Mouse (Mus musculus): ENCODE measurements around the gene Ssh1. TPM values are rescaled to one million over a fixed set of nuclear protein-coding genes. Genes with fewer than 3 reads are reported as not detected.

Gene Ssh1
- polyA plus RNA-seq, 1 experiment from 2014 or later: 28.1 TPM

DNA sequence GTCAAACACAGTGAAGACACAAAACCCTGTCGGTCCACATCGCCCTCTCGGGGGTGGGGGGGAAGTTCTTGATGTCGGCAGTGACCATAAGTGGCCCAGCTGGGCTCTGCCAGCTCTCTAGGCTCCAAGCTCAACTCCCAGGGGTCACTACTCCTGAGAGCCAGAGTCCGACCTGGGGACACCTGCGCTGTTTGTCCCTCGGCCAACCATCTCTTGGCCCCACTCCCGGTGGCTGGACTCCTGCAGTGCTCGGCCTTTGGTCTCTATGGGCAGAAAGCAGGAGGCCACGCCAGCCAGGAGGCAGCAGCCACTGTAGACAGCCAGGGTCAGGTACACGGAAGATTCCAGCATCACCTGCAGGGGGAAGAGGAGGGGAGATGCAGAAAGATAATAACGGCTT is 34.4 kb upstream of the Ssh1 start:
- WGBS: 87% methylated on average over 12 of the region's 12 CpGs

DNA sequence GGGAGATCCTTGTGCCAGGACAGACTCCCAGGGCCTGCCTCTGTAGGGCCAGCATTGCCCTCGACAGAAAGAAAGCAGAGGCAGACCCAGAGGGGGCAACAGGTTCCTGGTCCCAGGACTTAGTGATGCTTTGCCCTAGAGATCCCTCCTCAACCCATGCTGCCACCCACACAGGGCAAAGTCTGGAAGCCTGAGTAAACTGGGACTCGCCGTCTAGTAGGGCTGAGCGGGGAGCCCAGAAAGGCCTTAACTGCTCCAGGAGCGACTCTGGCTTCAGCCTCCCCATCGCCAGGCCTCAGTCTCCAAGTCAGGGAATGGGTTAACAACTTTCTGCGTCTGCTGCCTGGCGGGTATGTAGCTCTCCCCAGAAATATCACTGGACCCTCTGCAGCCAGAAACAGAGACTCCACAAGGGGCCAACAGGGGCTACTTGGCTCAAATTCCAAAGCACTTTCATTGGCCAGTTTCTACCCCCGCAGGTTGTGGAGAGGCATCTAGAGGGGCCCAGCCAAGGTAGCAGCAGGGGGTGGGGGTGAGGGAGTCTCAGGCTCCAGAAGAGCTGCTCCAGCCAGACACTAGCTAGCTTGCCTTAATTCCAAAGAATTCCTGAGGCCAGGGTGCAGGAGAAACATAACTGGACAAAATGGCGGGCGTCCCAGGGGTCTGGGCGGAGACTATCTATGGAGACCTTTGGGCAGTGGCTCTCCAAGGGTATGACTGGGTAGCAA is 33.7 kb upstream of the Ssh1 start:
- H3K27ac ChIP-seq (replicated peaks; ENCODE audit: low read depth, low read length): no peak overlapping the region
- DNase-seq (ENCODE audit: low spot score): no peak
- ATAC-seq (ENCODE audit: insufficient number of reproducible peaks, low FRiP score, low TSS enrichment, low read depth): no peak
- no peak overlapping the region for H3K9ac ChIP-seq (ENCODE audit: low read length)
- no peak overlapping the region for H3K4me3 ChIP-seq (ENCODE audit: low read depth, low read length)
- no peaks in the 10 kb centered on the region for H3K4me1 ChIP-seq (ENCODE audit: control insufficient read depth, insufficient read depth, low read length)
- H3K4me2 ChIP-seq (ENCODE audit: low read depth, severe bottlenecking): no peak overlapping the region
- H3K27me3 ChIP-seq (ENCODE audit: control insufficient read depth, insufficient read depth, low read length): no peaks in the 10 kb centered on the region
- no peaks in the 10 kb centered on the region; the same call in 1 of the 2 replicates for H3K9me3 ChIP-seq (ENCODE audit: control insufficient read depth, low read length)
- 84% methylated on average over 12 of the region's 12 CpGs for WGBS
- H3K36me3 ChIP-seq (ENCODE audit: control insufficient read depth, insufficient read depth, low read length): no peaks in the 10 kb centered on the region

More for the DNA sequence above, 34.4 kb upstream of the Ssh1 start:
- no peaks in the 10 kb centered on the region for H3K27me3 ChIP-seq (ENCODE audit: control insufficient read depth, insufficient read depth, low read length)
- H3K9ac ChIP-seq (ENCODE audit: low read length): no peak overlapping the region
- no peaks in the 10 kb centered on the region for H3K4me1 ChIP-seq (ENCODE audit: control insufficient read depth, insufficient read depth, low read length)
- H3K27ac ChIP-seq (replicated peaks; ENCODE audit: low read depth, low read length): no peak overlapping the region
- DNase-seq (ENCODE audit: low spot score): no peak
- no peaks in the 10 kb centered on the region; the same call in 1 of the 2 replicates for H3K9me3 ChIP-seq (ENCODE audit: control insufficient read depth, low read length)
- ATAC-seq (ENCODE audit: insufficient number of reproducible peaks, low FRiP score, low TSS enrichment, low read depth): no peak
- no peak overlapping the region for H3K4me2 ChIP-seq (ENCODE audit: low read depth, severe bottlenecking)
- H3K4me3 ChIP-seq (ENCODE audit: low read depth, low read length): no peak overlapping the region
- H3K36me3 ChIP-seq (ENCODE audit: control insufficient read depth, insufficient read depth, low read length): no peaks in the 10 kb centered on the region

DNA sequence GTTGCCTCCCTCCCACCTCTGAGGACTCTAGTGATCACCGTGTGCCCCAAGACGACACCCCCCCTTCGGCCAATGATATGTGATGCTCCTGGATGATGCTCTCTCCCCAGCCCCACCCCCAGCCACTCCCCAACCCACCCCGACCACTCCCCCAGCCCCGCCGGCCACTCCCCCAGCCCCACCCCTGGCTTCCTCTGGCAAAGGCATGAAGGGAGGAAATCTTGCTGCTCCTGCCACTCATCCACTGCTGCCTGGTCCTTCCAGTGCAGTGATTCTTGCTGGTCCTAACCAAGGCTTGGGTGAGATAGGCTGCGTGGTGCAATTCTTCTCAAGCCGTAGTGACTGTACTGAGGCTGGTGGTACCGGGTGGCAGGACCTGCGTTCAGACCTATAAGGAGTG is 31.2 kb upstream of the Ssh1 start:
- H3K27me3 ChIP-seq (ENCODE audit: control insufficient read depth, insufficient read depth, low read length): no peaks in the 10 kb centered on the region
- ATAC-seq (ENCODE audit: insufficient number of reproducible peaks, low FRiP score, low TSS enrichment, low read depth) (no peak), DNase-seq (ENCODE audit: low spot score) (no peak)
- H3K9ac ChIP-seq (ENCODE audit: low read length): no peak overlapping the region
- no peak overlapping the region for H3K27ac ChIP-seq (replicated peaks; ENCODE audit: low read depth, low read length)
- H3K4me1 ChIP-seq (ENCODE audit: control insufficient read depth, insufficient read depth, low read length): no peaks in the 10 kb centered on the region
- no peak overlapping the region for H3K4me3 ChIP-seq (ENCODE audit: low read depth, low read length)
- no peaks in the 10 kb centered on the region for H3K36me3 ChIP-seq (ENCODE audit: control insufficient read depth, insufficient read depth, low read length)
- 8% methylated on average over 10 of the region's 10 CpGs for WGBS
- H3K9me3 ChIP-seq (ENCODE audit: control insufficient read depth, low read length): no peaks in the 10 kb centered on the region
- H3K4me2 ChIP-seq (ENCODE audit: low read depth, severe bottlenecking): no peak overlapping the region

DNA sequence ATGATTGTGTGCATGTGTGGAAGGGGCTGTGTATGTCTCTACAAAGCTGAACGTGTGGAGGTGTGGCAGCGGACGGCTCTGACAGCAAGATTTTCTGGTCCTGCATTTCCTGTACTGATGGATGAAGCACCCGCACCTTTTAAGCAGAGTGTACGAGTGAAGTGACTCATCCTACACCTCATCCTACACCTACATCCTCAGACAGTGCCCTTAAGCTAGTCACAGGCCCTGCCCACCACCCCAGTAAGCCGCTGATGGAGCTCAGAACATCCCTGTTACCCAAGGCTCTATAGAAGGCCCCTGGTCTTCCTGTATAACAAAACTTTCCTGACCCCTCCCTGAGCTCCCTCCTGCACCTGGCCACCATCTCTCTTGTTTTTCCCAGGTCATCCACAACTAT is 30.7 kb upstream of the Ssh1 start:
- WGBS: 59% methylated on average over 6 of the region's 6 CpGs
- DNase-seq (ENCODE audit: low spot score) (no peak), ATAC-seq (ENCODE audit: insufficient number of reproducible peaks, low FRiP score, low TSS enrichment, low read depth) (no peak)
- H3K27me3 ChIP-seq (ENCODE audit: control insufficient read depth, insufficient read depth, low read length): no peaks in the 10 kb centered on the region
- no peak overlapping the region for H3K9ac ChIP-seq (ENCODE audit: low read length)
- H3K4me2 ChIP-seq (ENCODE audit: low read depth, severe bottlenecking): no peak overlapping the region
- H3K9me3 ChIP-seq (ENCODE audit: control insufficient read depth, low read length): no peaks in the 10 kb centered on the region
- no peak overlapping the region for H3K27ac ChIP-seq (replicated peaks; ENCODE audit: low read depth, low read length)
- no peaks in the 10 kb centered on the region for H3K4me1 ChIP-seq (ENCODE audit: control insufficient read depth, insufficient read depth, low read length)
- no peaks in the 10 kb centered on the region for H3K36me3 ChIP-seq (ENCODE audit: control insufficient read depth, insufficient read depth, low read length)
- H3K4me3 ChIP-seq (ENCODE audit: low read depth, low read length): no peak overlapping the region

DNA sequence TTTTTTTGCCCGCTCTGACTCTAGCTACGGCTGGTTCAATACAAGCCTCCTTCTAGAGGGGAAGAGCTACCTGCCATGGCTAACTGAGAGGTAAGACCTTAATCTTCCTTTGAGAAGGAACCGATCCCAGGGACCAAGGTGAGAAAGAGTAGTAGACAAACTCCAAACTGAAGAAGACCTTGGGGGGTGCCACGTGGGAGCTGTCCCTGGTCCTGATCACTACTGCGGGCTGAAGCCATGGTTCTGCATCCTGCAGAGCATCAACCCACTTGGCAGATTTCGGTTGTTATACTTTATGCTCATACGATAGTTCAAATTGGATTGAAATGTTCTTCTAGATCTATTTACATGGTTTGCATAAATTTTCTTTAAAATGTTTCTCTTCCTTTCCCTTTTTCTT is 21.4 kb upstream of the Ssh1 start:
- no peak overlapping the region for H3K4me3 ChIP-seq (ENCODE audit: low read depth, low read length)
- no peak for ATAC-seq (ENCODE audit: insufficient number of reproducible peaks, low FRiP score, low TSS enrichment, low read depth)
- H3K9me3 ChIP-seq (ENCODE audit: control insufficient read depth, low read length): no peaks in the 10 kb centered on the region
- H3K36me3 ChIP-seq (ENCODE audit: control insufficient read depth, insufficient read depth, low read length): no peaks in the 10 kb centered on the region
- H3K4me2 ChIP-seq (ENCODE audit: low read depth, severe bottlenecking): no peak overlapping the region
- H3K4me1 ChIP-seq (ENCODE audit: control insufficient read depth, insufficient read depth, low read length): no peaks in the 10 kb centered on the region
- DNase-seq (ENCODE audit: low spot score): peak; percentile 71
- no peak overlapping the region for H3K9ac ChIP-seq (ENCODE audit: low read length)
- 64% methylated on average over 7 of the region's 7 CpGs for WGBS
- H3K27ac ChIP-seq (replicated peaks; ENCODE audit: low read depth, low read length): no peak overlapping the region
- no peaks in the 10 kb centered on the region for H3K27me3 ChIP-seq (ENCODE audit: control insufficient read depth, insufficient read depth, low read length)

DNA sequence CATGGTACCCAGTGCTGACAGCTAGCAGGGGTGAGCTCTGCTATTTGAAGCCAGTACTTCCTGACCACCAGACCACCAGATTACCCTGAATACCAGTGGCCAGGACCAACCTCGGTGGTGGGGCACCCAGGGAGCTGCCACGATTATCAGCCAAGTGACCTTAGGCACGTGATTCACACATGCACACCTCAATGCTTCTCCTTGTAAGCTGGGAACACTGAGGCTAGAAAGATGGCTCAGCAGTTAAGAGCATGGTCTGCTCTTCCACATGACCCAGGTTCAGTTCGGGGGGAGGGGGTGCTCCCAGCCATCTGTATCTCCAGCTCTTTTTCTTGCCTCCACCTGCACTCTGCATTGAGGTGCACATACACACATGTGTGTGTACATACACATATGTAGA is 15.4 kb upstream of the Ssh1 start:
- no peak overlapping the region for H3K4me3 ChIP-seq (ENCODE audit: low read depth, low read length)
- H3K9ac ChIP-seq (ENCODE audit: low read length): no peak overlapping the region
- no peak overlapping the region for H3K4me2 ChIP-seq (ENCODE audit: low read depth, severe bottlenecking)
- 72% methylated on average over 4 of the region's 4 CpGs for WGBS
- H3K27ac ChIP-seq (replicated peaks; ENCODE audit: low read depth, low read length): no peak overlapping the region
- ATAC-seq (ENCODE audit: insufficient number of reproducible peaks, low FRiP score, low TSS enrichment, low read depth) (no peak), DNase-seq (ENCODE audit: low spot score) (no peak)
- no peaks in the 10 kb centered on the region for H3K27me3 ChIP-seq (ENCODE audit: control insufficient read depth, insufficient read depth, low read length)
- H3K36me3 ChIP-seq (ENCODE audit: control insufficient read depth, insufficient read depth, low read length): no peaks in the 10 kb centered on the region
- no peaks in the 10 kb centered on the region for H3K4me1 ChIP-seq (ENCODE audit: control insufficient read depth, insufficient read depth, low read length)
- no peaks in the 10 kb centered on the region for H3K9me3 ChIP-seq (ENCODE audit: control insufficient read depth, low read length)

DNA sequence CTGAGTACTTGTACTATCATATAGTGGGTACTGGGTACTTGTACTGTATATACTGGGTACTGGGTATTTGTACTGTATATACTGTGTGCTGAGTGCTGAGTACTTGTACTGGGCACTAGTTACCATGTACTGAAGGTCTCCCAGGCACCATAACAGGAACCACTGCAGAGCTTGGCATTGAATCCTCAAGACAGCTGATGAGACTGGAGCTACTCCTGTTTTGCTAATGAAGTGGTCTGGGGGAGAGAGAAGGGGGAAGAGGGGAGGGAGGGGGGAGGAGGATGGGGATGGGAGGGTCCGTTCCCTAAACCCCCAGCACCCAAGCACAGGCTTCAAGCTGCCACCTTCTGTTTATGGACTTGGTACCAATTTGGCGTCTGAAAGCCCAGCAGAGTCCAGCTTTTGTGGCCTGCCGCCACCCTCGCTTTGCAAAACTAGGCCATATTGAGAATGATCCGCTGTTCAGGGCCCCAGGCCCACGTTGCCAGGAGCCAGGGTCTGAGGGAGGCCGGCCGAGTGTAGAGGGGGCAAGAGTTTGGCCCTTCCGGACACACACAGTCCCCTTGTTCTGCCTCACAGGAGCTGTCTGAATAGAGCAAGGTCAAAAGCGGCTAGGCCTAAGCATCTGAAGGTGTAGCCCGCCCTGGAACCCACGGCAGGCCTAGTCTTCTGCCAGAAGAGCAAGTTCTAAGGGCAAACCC is 14.2 kb upstream of the Ssh1 start:
- no peak overlapping the region for H3K4me3 ChIP-seq (ENCODE audit: low read depth, low read length)
- no peaks in the 10 kb centered on the region for H3K9me3 ChIP-seq (ENCODE audit: control insufficient read depth, low read length)
- H3K9ac ChIP-seq (ENCODE audit: low read length): no peak overlapping the region
- H3K36me3 ChIP-seq (ENCODE audit: control insufficient read depth, insufficient read depth, low read length): no peaks in the 10 kb centered on the region
- WGBS: 88% methylated on average over 12 of the region's 12 CpGs
- H3K4me1 ChIP-seq (ENCODE audit: control insufficient read depth, insufficient read depth, low read length): no peaks in the 10 kb centered on the region
- H3K27me3 ChIP-seq (ENCODE audit: control insufficient read depth, insufficient read depth, low read length): no peaks in the 10 kb centered on the region
- ATAC-seq (ENCODE audit: insufficient number of reproducible peaks, low FRiP score, low TSS enrichment, low read depth) (0 out of 2 replicates have a peak, but pooled peaks have one; percentile 21), DNase-seq (ENCODE audit: low spot score) (no peak)
- no peak overlapping the region for H3K27ac ChIP-seq (replicated peaks; ENCODE audit: low read depth, low read length)
- H3K4me2 ChIP-seq (ENCODE audit: low read depth, severe bottlenecking): no peak overlapping the region

DNA sequence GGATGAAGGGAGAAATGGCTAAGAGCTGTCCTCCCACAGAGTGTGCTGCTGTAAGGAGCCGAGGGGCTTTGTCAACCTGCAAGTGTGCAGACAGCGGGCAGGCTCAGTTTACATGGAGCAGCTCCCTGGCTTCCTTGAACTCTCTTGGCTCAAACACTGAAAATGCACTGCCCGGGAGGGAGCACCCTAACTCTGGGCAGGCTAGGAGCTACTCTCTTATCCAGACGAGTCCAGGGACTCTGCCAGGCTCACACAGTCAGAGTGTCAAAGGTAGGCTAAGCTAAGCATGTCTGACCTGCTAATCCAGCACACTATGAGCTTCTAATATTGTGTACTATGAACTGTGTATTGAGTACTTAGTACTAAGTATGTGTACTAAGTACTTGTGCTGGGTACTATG is 13.3 kb upstream of the Ssh1 start:
- Histone ChIP-seq H3K27ac (replicated peaks; ENCODE audit: low read depth, low read length) (no peak overlapping the region), H3K4me3 (ENCODE audit: low read depth, low read length) (no peak overlapping the region), H3K9me3 (ENCODE audit: control insufficient read depth, low read length) (no peaks in the 10 kb centered on the region), H3K4me1 (ENCODE audit: control insufficient read depth, insufficient read depth, low read length) (no peaks in the 10 kb centered on the region), H3K36me3 (ENCODE audit: control insufficient read depth, insufficient read depth, low read length) (no peaks in the 10 kb centered on the region), H3K9ac (ENCODE audit: low read length) (no peak overlapping the region), H3K4me2 (ENCODE audit: low read depth, severe bottlenecking) (no peak overlapping the region), H3K27me3 (ENCODE audit: control insufficient read depth, insufficient read depth, low read length) (no peaks in the 10 kb centered on the region)
- 80% methylated on average over 4 of the region's 4 CpGs for whole genome bisulfite sequencing
- ATAC-seq (ENCODE audit: insufficient number of reproducible peaks, low FRiP score, low TSS enrichment, low read depth) (no peak), DNase-seq (ENCODE audit: low spot score) (no peak)
